Mouse (Mus musculus): ENCODE measurements around the gene Ttll12.

GRCm38 (mm10) chr15:83538855-83539254 is 56.1 kb downstream of the Ttll12 start:
- TF ChIP-seq FLI1 (IDR thresholded peaks at IDR 0.05; ENCODE audit: low read length) (no peak), GATA1 (IDR thresholded peaks at IDR 0.05; ENCODE audit: borderline replicate concordance, low read length) (no peak)

Data from megakaryocyte, embryonic 14.5 days (primary cell).